Mouse (Mus musculus) small intestine, adult 2 months (tissue): ENCODE measurements around the gene Fam189a1. TPM values are rescaled to one million over a fixed set of nuclear protein-coding genes. Genes with fewer than 3 reads are reported as not detected.

ENCODE experiments used
- H3K27ac ChIP-seq: fragments of 200-500 bp; 2 replicates; pipeline ENCODE4 v1.5.1; 2012; ENCODE audit warnings: low read depth, low read length, control low read depth, inconsistent platforms; ENCODE audit not compliant: insufficient read depth
- H3K27me3 ChIP-seq: fragments of 200-500 bp; 2 replicates; pipeline ENCODE4 v1.6.1; 2012; ENCODE audit warnings: mild to moderate bottlenecking, moderate library complexity, low read length, inconsistent platforms; ENCODE audit not compliant: control insufficient read depth, insufficient read depth
- H3K36me3 ChIP-seq: fragments of 200-500 bp; 2 replicates; pipeline ENCODE4 v1.6.1; 2012; ENCODE audit warnings: mild to moderate bottlenecking, low read length, control low read depth, inconsistent platforms; ENCODE audit not compliant: control insufficient read depth, insufficient read depth
- H3K4me1 ChIP-seq: fragments of 200-500 bp; 2 replicates; pipeline ENCODE4 v1.6.1; 2012; ENCODE audit warnings: low read length, inconsistent platforms, mixed read lengths; ENCODE audit not compliant: control insufficient read depth, insufficient read depth, insufficient read length
- H3K4me3 ChIP-seq: fragments of 200-500 bp; 2 replicates; pipeline ENCODE4 v1.5.1; 2012; ENCODE audit warnings: low read depth, mild to moderate bottlenecking, control low read depth, inconsistent platforms, low read length, moderate library complexity
- CTCF ChIP-seq: fragments of 200-500 bp; IDR thresholded peaks from 2 replicates; pipeline ENCODE4 v1.5.1; 2012; ENCODE audit warnings: low read depth, mild to moderate bottlenecking, control low read depth, inconsistent platforms, low read length, moderate library complexity, mixed read lengths; ENCODE audit not compliant: insufficient replicate concordance, insufficient read length; ENCODE audit errors: extremely low read depth
- POLR2A ChIP-seq: fragments of 200-500 bp; IDR thresholded peaks from 2 replicates; pipeline ENCODE4 v1.6.1; 2012; ENCODE audit warnings: low read depth, mild to moderate bottlenecking, control low read depth, inconsistent platforms, low read length, moderate library complexity
- WGBS: fragments of 180-500 bp; shearing (Covaris S2); methylation state at CpG from one replicate; pipeline ENCODE4 v1.1.7; 2018; 5-methylcytosine and 5-hydroxymethylcytosine counted together
- polyA plus RNA-seq: library from polyadenylated mRNA; depleted of rRNA; stranded (reverse); fragments of >200 nt; gene quantifications from 2 replicates; pipeline ENCODE4 v1.2.3, GENCODE M21; 2012

Gene Fam189a1
- polyA plus RNA-seq, 1 experiment: 4.3 TPM

DNA sequence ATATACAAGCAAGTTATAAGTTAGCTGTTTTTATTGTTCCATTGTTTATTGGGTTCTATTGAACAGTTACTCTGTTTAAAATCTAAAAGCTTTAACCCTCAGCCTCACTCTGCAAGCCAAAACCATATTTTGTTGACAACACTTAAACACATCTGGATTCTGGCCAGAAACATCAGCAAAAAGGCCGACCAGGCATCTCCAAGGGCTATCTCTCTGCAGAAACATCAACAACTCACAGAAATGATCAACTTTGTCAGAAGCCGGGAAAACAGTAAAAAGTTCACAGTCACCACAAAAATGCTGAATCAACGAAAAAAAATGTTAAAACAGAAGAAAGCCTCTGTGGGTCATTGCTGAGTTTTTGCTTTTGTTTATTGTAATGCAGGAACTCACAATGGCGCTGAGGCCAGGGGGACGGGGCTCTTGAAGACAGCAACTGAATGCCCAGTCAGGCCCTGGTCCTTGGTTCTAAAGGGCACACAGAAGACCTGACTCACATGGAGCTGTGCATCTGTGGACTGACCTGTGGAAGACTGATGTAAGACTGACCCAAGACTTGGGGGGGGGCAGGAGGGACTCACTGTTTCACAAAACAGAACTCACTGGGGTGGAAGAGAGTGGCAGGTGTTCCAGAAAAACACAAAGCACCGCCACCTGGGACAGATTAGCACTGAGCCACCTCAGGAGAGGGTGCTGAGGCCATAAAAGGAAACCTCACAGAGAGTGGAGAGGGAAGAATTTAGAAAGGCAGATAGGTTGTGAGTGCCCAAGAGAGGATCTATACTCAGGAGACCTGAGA, 74.2 kb downstream of the Fam189a1 start:
- no peak for TF ChIP-seq CTCF
- no peak for TF ChIP-seq POLR2A
- Histone ChIP-seq H3K4me3 (no peak overlapping the region), H3K4me1 (no peaks in the 10 kb centered on the region), H3K27me3 (no peaks in the 10 kb centered on the region), H3K27ac (no peak overlapping the region), H3K36me3 (no peaks in the 10 kb centered on the region)
- 50% methylated on average over 6 of the region's 6 CpGs for WGBS

DNA sequence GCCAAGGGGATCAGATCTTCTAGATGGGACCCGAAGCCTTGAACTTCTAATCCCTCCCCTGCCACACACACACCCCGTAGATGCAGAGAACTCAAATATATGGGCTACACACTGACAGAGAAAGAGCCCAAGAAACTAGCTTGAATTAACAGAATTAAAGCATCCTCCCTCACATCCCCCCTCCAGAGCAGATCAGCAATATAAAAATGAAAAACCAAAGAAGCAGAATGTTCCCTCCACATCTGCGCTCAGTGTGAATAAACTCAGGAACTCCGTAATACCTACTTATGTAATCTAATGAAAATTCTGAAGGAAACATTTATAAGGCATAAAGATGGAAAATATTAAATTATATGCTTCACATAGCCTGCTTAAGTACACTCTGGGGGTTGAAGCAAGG, 80.2 kb downstream of the Fam189a1 start:
- no peaks in the 10 kb centered on the region for H3K4me1 ChIP-seq
- no peak for TF ChIP-seq CTCF
- TF ChIP-seq POLR2A: no peak
- no peak overlapping the region for H3K4me3 ChIP-seq
- 90% methylated on average over 4 of the region's 4 CpGs for WGBS
- no peak overlapping the region for H3K27ac ChIP-seq
- no peaks in the 10 kb centered on the region for H3K36me3 ChIP-seq
- H3K27me3 ChIP-seq: no peaks in the 10 kb centered on the region

DNA sequence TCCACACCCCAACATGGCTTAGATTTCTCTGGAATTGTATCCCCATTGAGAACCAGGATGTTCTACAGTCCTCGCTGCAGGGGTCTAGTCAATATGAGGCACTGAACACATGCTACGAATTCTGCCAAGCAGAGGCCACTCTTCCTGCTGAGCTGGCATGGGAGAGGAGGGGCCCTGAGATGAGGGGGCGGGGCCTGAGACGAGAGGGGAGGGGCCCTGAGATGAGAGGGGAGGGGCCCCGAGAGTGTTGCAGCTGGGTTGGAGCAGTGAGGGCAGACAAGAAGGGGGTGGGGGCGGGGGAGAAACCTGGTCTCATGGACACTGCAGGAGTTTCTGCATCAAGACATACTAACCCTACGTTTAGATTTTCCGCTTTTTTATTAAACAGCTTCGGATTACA, 82.2 kb downstream of the Fam189a1 start:
- Histone ChIP-seq H3K36me3 (no peaks in the 10 kb centered on the region), H3K27me3 (no peaks in the 10 kb centered on the region), H3K4me3 (no peak overlapping the region), H3K4me1 (no peaks in the 10 kb centered on the region), H3K27ac (no peak overlapping the region)
- TF ChIP-seq POLR2A (no peak), CTCF (no peak)
- 51% methylated on average over 9 of the region's 9 CpGs for WGBS

DNA sequence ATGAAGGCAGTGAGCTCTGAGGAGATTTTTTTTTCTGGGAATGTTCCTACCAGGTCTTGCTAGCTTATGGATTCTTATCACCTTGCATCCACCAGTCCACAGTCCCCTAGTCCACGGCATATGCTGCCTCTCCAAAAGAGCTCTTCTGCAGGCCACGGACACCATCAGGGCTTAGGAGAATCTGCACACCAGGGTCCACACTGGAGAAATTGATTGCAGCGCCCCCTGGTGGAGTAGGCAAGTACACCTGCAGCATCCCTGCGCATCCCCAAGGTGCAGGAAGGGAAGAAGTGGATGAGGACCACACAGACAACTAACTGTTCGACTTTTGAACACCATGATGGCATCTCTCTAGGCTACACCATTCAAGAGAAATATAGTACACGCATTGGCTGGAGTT, 82.8 kb downstream of the Fam189a1 start:
- Histone ChIP-seq H3K27me3 (no peaks in the 10 kb centered on the region), H3K4me1 (no peaks in the 10 kb centered on the region), H3K36me3 (no peaks in the 10 kb centered on the region), H3K4me3 (no peak overlapping the region), H3K27ac (no peak overlapping the region)
- TF ChIP-seq POLR2A (no peak), CTCF (peak; percentile 58; the same call in 1 of the 2 replicates)
- 18% methylated on average over 6 of the region's 6 CpGs for WGBS

DNA sequence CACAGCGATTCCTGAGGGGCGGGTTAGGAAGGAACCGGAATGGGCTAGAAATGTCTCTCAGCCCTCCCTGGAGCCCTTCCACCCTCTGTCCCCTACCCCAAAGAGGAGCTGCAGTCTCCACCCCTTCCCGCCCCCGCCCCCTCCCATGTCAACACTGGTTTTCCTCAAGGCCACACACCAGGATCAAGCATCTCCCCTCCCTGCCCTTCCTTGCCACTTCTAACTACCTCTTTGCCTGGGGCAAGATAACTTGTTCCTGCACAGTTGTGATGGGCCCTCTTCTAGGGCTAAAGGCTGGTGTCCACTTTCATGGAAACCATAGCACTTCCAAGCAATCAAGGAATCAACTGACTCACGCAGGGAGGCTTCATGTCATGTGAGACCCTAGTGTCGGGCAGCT, 90.2 kb downstream of the Fam189a1 start:
- Histone ChIP-seq H3K27me3 (no peaks in the 10 kb centered on the region), H3K36me3 (no peaks in the 10 kb centered on the region), H3K4me1 (no peaks in the 10 kb centered on the region), H3K27ac (no peak overlapping the region), H3K4me3 (no peak overlapping the region)
- 81% methylated on average over 7 of the region's 7 CpGs for WGBS
- TF ChIP-seq POLR2A: no peak
- no peak for TF ChIP-seq CTCF

DNA sequence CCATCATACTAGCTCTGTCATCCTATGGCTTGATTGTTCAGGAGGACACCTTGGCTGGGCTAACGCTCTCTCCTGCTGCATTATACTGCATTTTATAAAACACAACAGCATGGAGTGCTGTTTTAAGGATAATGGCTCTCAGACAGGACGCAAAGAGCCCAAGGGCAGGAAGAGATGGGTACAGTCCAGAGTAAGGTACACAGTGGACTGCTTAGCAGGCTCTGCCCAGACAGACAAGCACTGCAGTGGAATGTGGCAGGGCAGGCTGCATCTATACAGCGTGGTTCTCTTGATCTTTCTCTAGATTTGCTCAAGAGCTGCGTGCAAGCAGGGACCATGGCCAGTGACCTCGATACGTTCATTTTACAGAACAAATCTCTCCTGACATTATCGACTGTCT, 90.9 kb downstream of the Fam189a1 start:
- Histone ChIP-seq H3K27me3 (no peaks in the 10 kb centered on the region), H3K4me3 (no peak overlapping the region), H3K36me3 (no peaks in the 10 kb centered on the region), H3K27ac (no peak overlapping the region), H3K4me1 (no peaks in the 10 kb centered on the region)
- 75% methylated on average over 7 of the region's 7 CpGs for WGBS
- TF ChIP-seq POLR2A (no peak), CTCF (no peak)

DNA sequence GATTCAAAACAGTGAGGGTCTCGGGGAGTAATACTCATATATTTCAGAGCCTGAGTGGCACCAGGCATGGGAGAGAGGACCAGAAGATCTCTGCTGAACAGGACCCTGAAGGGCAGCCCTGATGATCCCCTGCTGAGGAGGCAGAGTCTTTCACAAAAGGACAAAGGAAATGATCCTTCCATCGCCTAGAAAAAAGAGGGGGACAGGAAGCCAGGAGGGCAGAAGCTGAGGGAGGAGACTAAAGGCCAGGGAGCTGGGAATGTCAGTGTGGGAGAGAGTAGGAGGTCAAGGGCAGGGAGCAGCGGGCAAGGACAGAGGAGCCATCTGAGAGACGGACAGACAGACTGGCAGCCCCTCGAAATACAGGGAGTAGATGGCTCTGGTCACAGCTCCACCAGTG, 91.7 kb downstream of the Fam189a1 start:
- Histone ChIP-seq H3K4me3 (no peak overlapping the region), H3K27me3 (no peaks in the 10 kb centered on the region), H3K27ac (no peak overlapping the region), H3K36me3 (no peaks in the 10 kb centered on the region), H3K4me1 (no peaks in the 10 kb centered on the region)
- no peak for TF ChIP-seq CTCF
- TF ChIP-seq POLR2A: no peak
- 52% methylated on average over 5 of the region's 5 CpGs for WGBS
